Mouse (Mus musculus): Measurements from ENCODE around the gene Fpgs. TPM values are rescaled to one million over a fixed set of nuclear protein-coding genes. Genes with fewer than 3 reads are reported as not detected.

Gene Fpgs
- polyA plus RNA-seq, 1 experiment from 2014 or later, result 41.2 TPM

- no peak overlapping the region for H3K27ac ChIP-seq (replicated peaks)
- H3K9me3 ChIP-seq (replicated peaks), result no peaks in the 10 kb centered on the region
- WGBS (ENCODE audit: insufficient replicate concordance), result 68% methylated on average over 11 of the region's 11 CpGs
These were observed 36.2 kb downstream of the Fpgs start for GRCm38 (mm10) chr2:32667775-32668174.

GRCm38 (mm10) chr2:32665853-32666252, 38.1 kb downstream of the Fpgs start:
- Histone ChIP-seq H3K27ac (replicated peaks) (no peak overlapping the region), H3K4me2 (no peak overlapping the region), H3K27me3 (no peaks in the 10 kb centered on the region), H3K4me1 (replicated peaks) (peaks cover 43% of the 10 kb centered on the region), H3K9ac (no peak overlapping the region), H3K9me3 (replicated peaks) (no peaks in the 10 kb centered on the region), H3K36me3 (replicated peaks) (no peaks in the 10 kb centered on the region), H3K4me3 (replicated peaks) (no peak overlapping the region)
- ATAC-seq (ENCODE audit: insufficient read depth), result no peak
- 60% methylated on average over 6 of the region's 6 CpGs for WGBS (ENCODE audit: insufficient replicate concordance)

More at GRCm38 (mm10) chr2:32667775-32668174, 36.2 kb downstream of the Fpgs start:
- Histone ChIP-seq H3K36me3 (replicated peaks) (no peaks in the 10 kb centered on the region), H3K4me3 (replicated peaks) (no peak overlapping the region), H3K27me3 (no peaks in the 10 kb centered on the region), H3K4me2 (no peak overlapping the region), H3K9ac (no peak overlapping the region), H3K4me1 (replicated peaks) (peaks cover 30% of the 10 kb centered on the region)
- no peak for ATAC-seq (ENCODE audit: insufficient read depth)

GRCm38 (mm10) chr2:32665345-32665744, 38.6 kb downstream of the Fpgs start:
- Histone ChIP-seq H3K4me2 (no peak overlapping the region), H3K9me3 (replicated peaks) (no peaks in the 10 kb centered on the region), H3K4me3 (replicated peaks) (no peak overlapping the region), H3K9ac (no peak overlapping the region), H3K36me3 (replicated peaks) (no peaks in the 10 kb centered on the region), H3K4me1 (replicated peaks) (peaks cover 44% of the 10 kb centered on the region), H3K27ac (replicated peaks) (no peak overlapping the region), H3K27me3 (no peaks in the 10 kb centered on the region)
- ATAC-seq (ENCODE audit: insufficient read depth), result no peak
- WGBS (ENCODE audit: insufficient replicate concordance), result 75% methylated on average over 8 of the region's 8 CpGs

GRCm38 (mm10) chr2:32662291-32662690, 41.7 kb downstream of the Fpgs start:
- peaks cover 57% of the 10 kb centered on the region for H3K4me1 ChIP-seq (replicated peaks)
- H3K9me3 ChIP-seq (replicated peaks), result no peaks in the 10 kb centered on the region
- H3K36me3 ChIP-seq (replicated peaks), result 0 out of 2 replicates have a peak, but pooled peaks cover 3% of the 10 kb centered on the region
- H3K27ac ChIP-seq (replicated peaks), result no peak overlapping the region
- no peak for ATAC-seq (ENCODE audit: insufficient read depth)
- 65% methylated on average over 5 of the region's 5 CpGs for WGBS (ENCODE audit: insufficient replicate concordance)
- no peak overlapping the region for H3K4me3 ChIP-seq (replicated peaks)
- H3K9ac ChIP-seq, result no peak overlapping the region
- no peaks in the 10 kb centered on the region for H3K27me3 ChIP-seq
- H3K4me2 ChIP-seq, result no peak overlapping the region

- WGBS (ENCODE audit: insufficient replicate concordance), result 39% methylated on average over 7 of the region's 7 CpGs
- H3K9me3 ChIP-seq (replicated peaks), result no peaks in the 10 kb centered on the region
- no peak overlapping the region for H3K9ac ChIP-seq
- no peak overlapping the region for H3K4me2 ChIP-seq
- 0 out of 2 replicates have a peak, but pooled peaks cover 3% of the 10 kb centered on the region for H3K36me3 ChIP-seq (replicated peaks)
- no peaks in the 10 kb centered on the region for H3K27me3 ChIP-seq
- no peak overlapping the region for H3K4me3 ChIP-seq (replicated peaks)
- H3K4me1 ChIP-seq (replicated peaks), result peaks cover 58% of the 10 kb centered on the region
- no peak overlapping the region for H3K27ac ChIP-seq (replicated peaks)
- ATAC-seq (ENCODE audit: insufficient read depth), result peak; percentile 49
These were observed 42.3 kb downstream of the Fpgs start for GRCm38 (mm10) chr2:32661509-32662107.

GRCm38 (mm10) chr2:32658873-32659272, 45.1 kb downstream of the Fpgs start:
- no peak overlapping the region for H3K4me3 ChIP-seq (replicated peaks)
- peak; percentile 50; the same call in 1 of the 2 replicates for ATAC-seq (ENCODE audit: insufficient read depth)
- 0 out of 2 replicates have a peak overlapping the region, but pooled peaks have one; percentile 11 for H3K9ac ChIP-seq
- H3K27ac ChIP-seq (replicated peaks), result peak overlapping the region; percentile 72
- peak overlapping the region; percentile 29 for H3K4me2 ChIP-seq
- 0 out of 2 replicates have a peak, but pooled peaks cover 3% of the 10 kb centered on the region for H3K36me3 ChIP-seq (replicated peaks)
- peaks cover 66% of the 10 kb centered on the region for H3K4me1 ChIP-seq (replicated peaks)
- WGBS (ENCODE audit: insufficient replicate concordance), result 25% methylated on average over 2 of the region's 2 CpGs
- H3K9me3 ChIP-seq (replicated peaks), result no peaks in the 10 kb centered on the region
- no peaks in the 10 kb centered on the region for H3K27me3 ChIP-seq

GRCm38 (mm10) chr2:32655826-32656225, 48.1 kb downstream of the Fpgs start:
- Histone ChIP-seq H3K36me3 (replicated peaks) (0 out of 2 replicates have a peak, but pooled peaks cover 3% of the 10 kb centered on the region), H3K27me3 (no peaks in the 10 kb centered on the region), H3K9ac (no peak overlapping the region), H3K4me1 (replicated peaks) (peaks cover 56% of the 10 kb centered on the region), H3K9me3 (replicated peaks) (no peaks in the 10 kb centered on the region), H3K4me2 (no peak overlapping the region), H3K27ac (replicated peaks) (peak overlapping the region; percentile 10), H3K4me3 (replicated peaks) (no peak overlapping the region)
- 70% methylated on average over 12 of the region's 12 CpGs for WGBS (ENCODE audit: insufficient replicate concordance)
- peak; percentile 36 for ATAC-seq (ENCODE audit: insufficient read depth)

GRCm38 (mm10) chr2:32655394-32655744, 48.6 kb downstream of the Fpgs start:
- H3K27ac ChIP-seq (replicated peaks), result peak overlapping the region; percentile 45; the same call in 1 of the 2 replicates
- no peaks in the 10 kb centered on the region for H3K9me3 ChIP-seq (replicated peaks)
- H3K27me3 ChIP-seq, result no peaks in the 10 kb centered on the region
- 0 out of 2 replicates have a peak, but pooled peaks cover 3% of the 10 kb centered on the region for H3K36me3 ChIP-seq (replicated peaks)
- ATAC-seq (ENCODE audit: insufficient read depth), result no peak
- no peak overlapping the region for H3K4me2 ChIP-seq
- H3K9ac ChIP-seq, result no peak overlapping the region
- H3K4me1 ChIP-seq (replicated peaks), result peaks cover 53% of the 10 kb centered on the region
- no peak overlapping the region for H3K4me3 ChIP-seq (replicated peaks)
- 71% methylated on average over 3 of the region's 3 CpGs for WGBS (ENCODE audit: insufficient replicate concordance)

- Histone ChIP-seq H3K4me3 (replicated peaks) (no peak overlapping the region), H3K4me2 (peak overlapping the region; percentile 13; the same call in 1 of the 2 replicates), H3K9me3 (replicated peaks) (no peaks in the 10 kb centered on the region), H3K27ac (replicated peaks) (peak overlapping the region; percentile 45), H3K27me3 (no peaks in the 10 kb centered on the region), H3K9ac (no peak overlapping the region), H3K36me3 (replicated peaks) (0 out of 2 replicates have a peak, but pooled peaks cover 3% of the 10 kb centered on the region), H3K4me1 (replicated peaks) (peaks cover 53% of the 10 kb centered on the region)
- WGBS (ENCODE audit: insufficient replicate concordance), result 40% methylated on average over 14 of the region's 14 CpGs
- ATAC-seq (ENCODE audit: insufficient read depth), result no peak
These were observed 49.1 kb downstream of the Fpgs start for GRCm38 (mm10) chr2:32654743-32655393.

GRCm38 (mm10) chr2:32653764-32654163, 50.2 kb downstream of the Fpgs start:
- no peak for ATAC-seq (ENCODE audit: insufficient read depth)
- peaks cover 42% of the 10 kb centered on the region for H3K4me1 ChIP-seq (replicated peaks)
- H3K27me3 ChIP-seq, result no peaks in the 10 kb centered on the region
- no peak overlapping the region for H3K9ac ChIP-seq
- H3K4me2 ChIP-seq, result no peak overlapping the region
- 0 out of 2 replicates have a peak, but pooled peaks cover 3% of the 10 kb centered on the region for H3K36me3 ChIP-seq (replicated peaks)
- H3K4me3 ChIP-seq (replicated peaks), result no peak overlapping the region
- WGBS (ENCODE audit: insufficient replicate concordance), result 68% methylated on average over 7 of the region's 7 CpGs
- H3K27ac ChIP-seq (replicated peaks), result no peak overlapping the region
- H3K9me3 ChIP-seq (replicated peaks), result no peaks in the 10 kb centered on the region

- peak overlapping the region; percentile 64 for H3K4me2 ChIP-seq
- no peak overlapping the region for H3K27ac ChIP-seq (replicated peaks)
- H3K36me3 ChIP-seq (replicated peaks), result no peaks in the 10 kb centered on the region
- H3K4me1 ChIP-seq (replicated peaks), result peaks cover 43% of the 10 kb centered on the region
- peak overlapping the region; percentile 43; the same call in 1 of the 2 replicates for H3K9ac ChIP-seq
- ATAC-seq (ENCODE audit: insufficient read depth), result no peak
- H3K4me3 ChIP-seq (replicated peaks), result peak overlapping the region; percentile 52
- no peaks in the 10 kb centered on the region for H3K27me3 ChIP-seq
- no peaks in the 10 kb centered on the region for H3K9me3 ChIP-seq (replicated peaks)
- WGBS (ENCODE audit: insufficient replicate concordance), result 49% methylated on average over 7 of the region's 7 CpGs
These were observed 56.6 kb downstream of the Fpgs start for GRCm38 (mm10) chr2:32647366-32647765.
